ENCODE assay signal across 28 mouse cellular contexts in the genomic region with DNA sequence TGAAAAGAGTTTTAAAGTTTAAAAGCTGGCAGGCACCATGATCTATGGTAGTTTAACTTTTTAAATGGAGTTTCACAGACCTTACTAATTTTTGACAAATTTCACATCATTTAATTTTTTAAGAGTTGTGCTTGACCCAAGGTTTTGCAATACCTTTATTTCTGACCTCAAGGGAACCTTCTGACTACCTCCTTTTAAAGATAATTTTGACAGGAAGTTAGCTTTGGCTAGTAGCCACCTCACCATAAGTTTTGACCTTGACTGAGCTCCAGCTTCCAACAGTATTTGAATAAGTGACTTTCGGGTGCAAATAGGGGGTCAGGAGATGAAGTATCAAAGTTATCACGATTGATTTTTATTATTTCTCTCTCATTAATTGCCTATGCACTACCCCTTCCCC.
"Had no signal": no experiment of that assay in that cellular context is flagged by ENCODE, and none has a peak within 500 bp of the region (broad histone marks: within the 10 kb centered on the region; RNA-seq: fewer than 3 reads in every experiment).

No protein-coding gene starts in this region.

- H3K4me1 ChIP-seq: heart, embryonic 10.5 days; heart, embryonic 12.5 days; heart, embryonic 13.5 days; heart, embryonic 15.5 days; hindbrain, embryonic 10.5 days; hindbrain, embryonic 12.5 days; hindbrain, embryonic 13.5 days; hindbrain, embryonic 15.5 days; intestine, embryonic 15.5 days had no signal

- H3K36me3 ChIP-seq: heart, embryonic 10.5 days; heart, embryonic 12.5 days; heart, embryonic 13.5 days; heart, embryonic 15.5 days; hindbrain, embryonic 10.5 days; hindbrain, embryonic 12.5 days; hindbrain, embryonic 13.5 days; hindbrain, embryonic 15.5 days; intestine, embryonic 15.5 days; kidney, embryonic 15.5 days had no signal

- H3K27ac ChIP-seq: heart, embryonic 10.5 days; heart, embryonic 13.5 days; heart, embryonic 15.5 days; hindbrain, embryonic 10.5 days; hindbrain, embryonic 12.5 days; hindbrain, embryonic 13.5 days; hindbrain, embryonic 14.5 days; hindbrain, embryonic 15.5 days; hindbrain, postnatal 0 days; intestine, embryonic 15.5 days; kidney, embryonic 15.5 days; kidney, postnatal 0 days; layer of hippocampus, adult 2 months; left cerebral cortex, adult 2 months had no signal

- H3K27me3 ChIP-seq: heart, embryonic 12.5 days; heart, embryonic 13.5 days; heart, embryonic 15.5 days; hindbrain, embryonic 12.5 days; hindbrain, embryonic 15.5 days; intestine, embryonic 15.5 days; kidney, embryonic 15.5 days had no signal

- H3K4me3 ChIP-seq: heart, embryonic 10.5 days; heart, embryonic 12.5 days; heart, embryonic 13.5 days; heart, embryonic 15.5 days; hindbrain, embryonic 10.5 days; hindbrain, embryonic 12.5 days; hindbrain, embryonic 13.5 days; hindbrain, embryonic 15.5 days; intestine, embryonic 15.5 days; kidney, embryonic 15.5 days; layer of hippocampus, adult 2 months; left cerebral cortex, adult 2 months had no signal

- H3K9ac ChIP-seq: heart, embryonic 12.5 days; heart, embryonic 13.5 days; heart, embryonic 15.5 days; hindbrain, embryonic 12.5 days; hindbrain, embryonic 13.5 days; hindbrain, embryonic 14.5 days; hindbrain, embryonic 15.5 days; intestine, embryonic 15.5 days; kidney, embryonic 15.5 days had no signal

- DNase-seq: heart, postnatal 10 days; heart, postnatal 14 days; heart, postnatal 36 days; heart, postnatal 4 days; kidney, adult 11 months; kidney, adult 18-20 months; kidney, adult 8-10 months; kidney, postnatal 10 days; kidney, postnatal 14 days; kidney, postnatal 36 days; kidney, postnatal 4 days; layer of hippocampus, adult 9-11 months; layer of hippocampus, postnatal 36 days had no signal

- H3K9me3 ChIP-seq: heart, embryonic 10.5 days; heart, embryonic 12.5 days; heart, embryonic 13.5 days; heart, embryonic 15.5 days; hindbrain, embryonic 10.5 days; hindbrain, embryonic 12.5 days; hindbrain, embryonic 13.5 days; hindbrain, embryonic 15.5 days; intestine, embryonic 15.5 days; kidney, embryonic 15.5 days had no signal
